Mouse (Mus musculus): Measurements from ENCODE around the gene Errfi1.

Errfi1 gene

GRCm38 (mm10) chr4:150853680-150854461 lies at the start of gene Errfi1:
Gene Errfi1, plus strand, starts transcription at chr4:150853919.
- DNase-seq (ENCODE audit: extremely low spot score, low spot score), result peak; percentile 25

GRCm38 (mm10) chr4:150804204-150804603 lies 49.5 kb upstream of the Errfi1 start:
- DNase-seq (ENCODE audit: extremely low spot score, low spot score), result no peak

- DNase-seq (ENCODE audit: extremely low spot score, low spot score), result no peak
Observed at GRCm38 (mm10) chr4:150807727-150808470, 45.8 kb upstream of the Errfi1 start.

- no peak for DNase-seq (ENCODE audit: extremely low spot score, low spot score)
Observed at GRCm38 (mm10) chr4:150808471-150808847, 45.3 kb upstream of the Errfi1 start.

- DNase-seq (ENCODE audit: extremely low spot score, low spot score), result no peak
Observed at GRCm38 (mm10) chr4:150809323-150809722, 44.4 kb upstream of the Errfi1 start.

GRCm38 (mm10) chr4:150815144-150815543 lies 38.6 kb upstream of the Errfi1 start:
- DNase-seq (ENCODE audit: extremely low spot score, low spot score), result no peak

- DNase-seq (ENCODE audit: extremely low spot score, low spot score), result no peak
Observed at GRCm38 (mm10) chr4:150816414-150816951, 37.2 kb upstream of the Errfi1 start.

GRCm38 (mm10) chr4:150819126-150819910 lies 34.4 kb upstream of the Errfi1 start:
- no peak for DNase-seq (ENCODE audit: extremely low spot score, low spot score)

- DNase-seq (ENCODE audit: extremely low spot score, low spot score), result no peak
Observed at GRCm38 (mm10) chr4:150821381-150821780, 32.3 kb upstream of the Errfi1 start.

GRCm38 (mm10) chr4:150822624-150823023 lies 31.1 kb upstream of the Errfi1 start:
- no peak for DNase-seq (ENCODE audit: extremely low spot score, low spot score)

GRCm38 (mm10) chr4:150823614-150824480 lies 29.9 kb upstream of the Errfi1 start:
- no peak for DNase-seq (ENCODE audit: extremely low spot score, low spot score)

- no peak for DNase-seq (ENCODE audit: extremely low spot score, low spot score)
Observed at GRCm38 (mm10) chr4:150824877-150825276, 28.8 kb upstream of the Errfi1 start.

- DNase-seq (ENCODE audit: extremely low spot score, low spot score), result no peak
Observed at GRCm38 (mm10) chr4:150825531-150825930, 28.2 kb upstream of the Errfi1 start.

GRCm38 (mm10) chr4:150831321-150831720 lies 22.4 kb upstream of the Errfi1 start:
- no peak for DNase-seq (ENCODE audit: extremely low spot score, low spot score)

- no peak for DNase-seq (ENCODE audit: extremely low spot score, low spot score)
Observed at GRCm38 (mm10) chr4:150831941-150832340, 21.8 kb upstream of the Errfi1 start.

- no peak for DNase-seq (ENCODE audit: extremely low spot score, low spot score)
Observed at GRCm38 (mm10) chr4:150835163-150835562, 18.6 kb upstream of the Errfi1 start.

- DNase-seq (ENCODE audit: extremely low spot score, low spot score), result no peak
Observed at GRCm38 (mm10) chr4:150836258-150836657, 17.5 kb upstream of the Errfi1 start.

- DNase-seq (ENCODE audit: extremely low spot score, low spot score), result no peak
Observed at GRCm38 (mm10) chr4:150836961-150837360, 16.8 kb upstream of the Errfi1 start.

- no peak for DNase-seq (ENCODE audit: extremely low spot score, low spot score)
Observed at GRCm38 (mm10) chr4:150837458-150837857, 16.3 kb upstream of the Errfi1 start.

- DNase-seq (ENCODE audit: extremely low spot score, low spot score), result no peak
Observed at GRCm38 (mm10) chr4:150842045-150842444, 11.7 kb upstream of the Errfi1 start.

- no peak for DNase-seq (ENCODE audit: extremely low spot score, low spot score)
Observed at GRCm38 (mm10) chr4:150843181-150843580, 10.5 kb upstream of the Errfi1 start.
